Mouse (Mus musculus): ENCODE results near the gene Dgcr2.

DNA sequence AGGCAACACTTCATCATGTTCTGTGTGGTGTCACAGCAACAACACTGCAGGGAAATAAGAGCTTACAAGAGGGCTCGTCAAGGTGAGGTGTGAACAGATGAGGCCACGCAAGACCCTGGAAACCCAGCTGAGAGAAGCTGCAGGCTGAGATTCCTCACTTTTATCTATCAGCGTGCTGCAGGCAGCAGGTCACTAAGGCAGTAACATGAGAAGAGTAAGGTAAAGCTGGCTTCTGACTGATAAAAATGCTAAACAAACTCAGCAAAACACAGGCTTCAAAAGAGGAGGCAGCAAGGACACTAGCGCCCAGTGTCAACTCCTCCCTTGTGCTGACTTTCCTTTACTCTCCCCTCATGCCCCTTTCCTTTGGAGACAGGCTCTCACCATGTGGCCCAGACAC is 25.4 kb downstream of the Dgcr2 start:
- TF ChIP-seq CTCF (IDR thresholded peaks at IDR 0.05; ENCODE audit: borderline replicate concordance, extremely low read depth, insufficient read depth, insufficient read length) (no peak), POLR2A (IDR thresholded peaks at IDR 0.05; ENCODE audit: borderline replicate concordance, extremely low read depth, insufficient read depth, insufficient read length, poor library complexity, severe bottlenecking) (no peak)
